Mouse (Mus musculus) limb, embryonic 10.5 days (tissue): Measurements from ENCODE around the gene Grik3. TPM values are rescaled to one million over a fixed set of nuclear protein-coding genes. Genes with fewer than 3 reads are reported as not detected.

Source experiments
- DNase-seq: peaks from one replicate; pipeline ENCODE4 v3.0.0-alpha.2; 2017; ENCODE audit warnings: low spot score
- H3K27ac ChIP-seq: fragments of 300-500 bp; sonication (generic); 2 replicates; pipeline ENCODE4 v1.5.1; 2016; ENCODE audit warnings: mild to moderate bottlenecking
- H3K27me3 ChIP-seq: fragments of 300-500 bp; sonication (generic); 2 replicates; pipeline ENCODE4 v1.6.1; 2016; ENCODE audit warnings: low read depth, mild to moderate bottlenecking; ENCODE audit not compliant: poor library complexity, severe bottlenecking
- H3K36me3 ChIP-seq: fragments of 300-500 bp; sonication (generic); 2 replicates; pipeline ENCODE4 v1.6.1; 2016; ENCODE audit warnings: mild to moderate bottlenecking, moderate library complexity
- H3K4me1 ChIP-seq: fragments of 300-500 bp; sonication (generic); 2 replicates; pipeline ENCODE4 v1.6.1; 2016
- H3K4me3 ChIP-seq: fragments of 300-500 bp; sonication (generic); 2 replicates; pipeline ENCODE4 v1.5.1; 2016; ENCODE audit warnings: mild to moderate bottlenecking, moderate library complexity
- H3K9me3 ChIP-seq: fragments of 300-500 bp; sonication (generic); replicated peaks from 2 replicates; pipeline ENCODE4 v1.6.1; 2016; ENCODE audit warnings: mild to moderate bottlenecking
- WGBS: fragments of 180-500 bp; shearing (Covaris S2); methylation state at CpG from one replicate; pipeline ENCODE4 v1.1.7; 2016; 5-methylcytosine and 5-hydroxymethylcytosine counted together
- polyA plus RNA-seq: library from polyadenylated mRNA; unstranded; fragments of >200 nt; fragmentation: Nextera tagmentation; extraction: Ambion mirVana; gene quantifications from 2 replicates; pipeline ENCODE4 v1.2.1, GENCODE M21; 2016

Gene Grik3
- polyA plus RNA-seq, 1 experiment from 2014 or later = not detected

DNA sequence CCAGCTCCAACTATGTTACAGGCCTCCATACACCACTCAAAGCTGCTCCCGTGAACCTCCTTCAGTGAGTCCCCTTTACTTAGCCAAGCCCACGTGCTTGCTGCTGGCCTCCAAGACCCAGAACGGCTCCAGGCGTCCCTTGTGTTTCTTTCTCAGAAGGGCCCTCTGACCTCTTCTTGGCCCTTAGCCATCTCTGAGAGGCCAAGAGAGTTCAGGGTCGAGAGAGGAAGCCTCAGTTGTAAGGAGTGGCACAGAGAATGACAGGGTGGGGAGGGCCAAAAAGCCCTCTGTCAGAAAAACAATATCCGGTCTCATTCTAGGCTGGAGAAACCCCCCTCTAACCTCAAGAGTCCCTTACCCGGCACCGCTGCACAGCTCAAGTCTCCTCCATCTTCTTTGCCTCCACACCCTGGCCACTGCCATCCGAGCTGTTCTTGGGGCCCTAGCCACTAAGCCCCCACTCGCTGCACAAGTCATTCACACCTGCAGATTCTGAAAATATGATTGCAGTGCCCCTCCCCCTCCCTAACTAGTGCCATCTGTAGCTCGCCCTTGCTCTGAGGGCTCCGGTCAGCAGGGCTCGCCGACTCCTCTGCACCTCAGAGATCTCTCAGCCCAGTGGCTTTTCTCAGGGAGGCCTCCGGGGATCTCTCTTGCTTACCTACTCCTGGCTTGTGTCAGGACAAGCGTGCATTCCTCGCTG, 73.7 kb downstream of the Grik3 start:
- Histone ChIP-seq H3K27me3 (peaks cover 97% of the 10 kb centered on the region), H3K27ac (peak overlapping the region; percentile 56; the same call in 1 of the 2 replicates), H3K36me3 (no peaks in the 10 kb centered on the region), H3K9me3 (no peaks in the 10 kb centered on the region), H3K4me3 (peak overlapping the region; percentile 15; the same call in 1 of the 2 replicates), H3K4me1 (peaks cover 37% of the 10 kb centered on the region)
- 35% methylated on average over 17 of the region's 17 CpGs for WGBS
- DNase-seq = peak; percentile 60

DNA sequence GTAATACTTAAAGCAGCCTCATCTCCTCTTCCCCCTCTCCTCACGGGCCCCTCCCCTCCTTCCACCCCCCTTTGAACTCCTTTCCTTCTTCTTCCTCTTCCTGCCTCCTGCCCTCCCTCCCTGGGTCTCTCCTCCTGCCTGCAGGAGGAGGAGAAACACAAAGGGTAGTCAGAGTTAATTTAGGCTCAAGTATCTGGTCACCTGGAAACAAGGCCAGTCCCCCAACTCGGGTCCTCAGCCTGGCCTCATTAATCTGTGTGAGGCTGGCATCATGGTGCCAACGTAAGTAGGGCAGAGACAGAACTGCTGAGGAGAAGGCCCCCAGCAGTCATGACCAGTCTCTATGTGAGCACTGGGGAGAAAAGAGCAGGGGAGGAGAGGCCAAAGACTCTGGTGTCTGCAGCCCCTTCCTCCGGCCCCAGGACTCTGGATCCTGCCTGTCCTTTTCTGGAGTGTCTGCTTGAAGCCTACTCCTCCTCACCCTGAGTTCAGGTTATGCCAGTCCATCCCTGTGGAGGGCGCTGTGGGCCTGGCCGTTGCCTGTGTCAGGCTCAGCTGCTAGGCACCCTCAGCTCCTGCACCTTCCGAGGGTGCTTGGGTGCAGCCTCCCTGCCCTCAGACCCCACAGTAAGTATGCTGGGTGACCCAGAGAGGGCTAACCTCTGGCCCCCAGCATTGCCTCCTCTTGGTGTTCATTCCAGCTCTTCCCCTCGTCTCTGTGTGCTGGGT, 75.4 kb downstream of the Grik3 start:
- Histone ChIP-seq H3K4me3 (no peak overlapping the region), H3K36me3 (no peaks in the 10 kb centered on the region), H3K9me3 (no peaks in the 10 kb centered on the region), H3K27me3 (peaks cover 97% of the 10 kb centered on the region), H3K27ac (no peak overlapping the region), H3K4me1 (peaks cover 43% of the 10 kb centered on the region)
- no peak for DNase-seq
- WGBS = 51% methylated on average over 8 of the region's 8 CpGs

DNA sequence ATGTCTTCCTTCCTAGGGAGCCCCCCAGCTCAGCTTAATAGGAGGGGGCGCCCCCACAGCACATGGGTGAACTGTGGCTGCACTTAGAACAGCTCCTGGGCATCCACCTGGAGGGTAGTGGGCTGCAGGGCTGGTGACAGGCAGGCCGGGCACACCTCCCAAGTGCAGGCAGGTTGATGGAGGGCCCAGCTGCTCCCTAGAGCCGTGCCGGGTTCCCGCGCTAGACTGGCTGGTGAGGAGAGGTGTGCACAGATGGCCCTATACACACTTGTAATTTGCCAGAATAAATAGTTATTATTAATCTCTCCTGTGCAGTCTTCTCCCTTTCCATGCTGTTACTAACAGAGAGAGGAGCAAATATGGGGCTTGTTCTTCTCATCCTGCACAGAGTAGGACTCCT, 77.7 kb downstream of the Grik3 start:
- WGBS = 93% methylated on average over 6 of the region's 6 CpGs
- no peak for DNase-seq
- Histone ChIP-seq H3K27me3 (peaks cover 96% of the 10 kb centered on the region), H3K9me3 (no peaks in the 10 kb centered on the region), H3K36me3 (no peaks in the 10 kb centered on the region), H3K4me1 (peaks cover 57% of the 10 kb centered on the region), H3K4me3 (no peak overlapping the region), H3K27ac (no peak overlapping the region)

DNA sequence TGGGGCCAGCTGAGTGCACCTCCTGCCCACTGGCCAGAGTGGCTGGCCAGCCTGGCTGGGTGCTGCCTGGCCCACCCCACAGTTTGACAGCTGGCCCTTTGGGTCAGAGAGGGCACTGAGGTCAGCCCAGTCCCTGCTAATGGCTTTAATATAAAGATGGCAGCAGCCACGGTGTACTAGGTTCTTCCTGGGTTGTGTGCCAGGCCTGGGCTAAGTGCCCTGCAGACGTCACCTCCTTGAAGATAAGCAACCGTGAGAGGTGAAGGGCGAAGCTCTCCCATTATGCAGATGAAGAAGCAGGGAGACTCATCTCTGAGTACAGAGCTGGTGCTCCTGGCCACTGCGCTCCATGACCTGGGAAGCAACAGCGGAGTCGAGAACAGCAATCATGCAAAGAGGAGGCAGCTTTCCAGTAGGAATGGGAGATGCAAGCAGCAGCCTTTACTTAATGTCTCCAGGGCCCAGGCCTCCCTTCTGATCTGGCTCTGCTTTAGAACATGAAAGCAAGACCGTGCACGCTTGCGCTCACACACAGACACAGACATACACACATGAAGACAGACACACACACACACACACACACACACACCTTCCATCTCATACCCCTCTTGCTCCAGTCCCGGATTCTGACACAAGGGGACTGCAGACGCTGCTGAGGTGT, 81.3 kb downstream of the Grik3 start:
- peaks cover 93% of the 10 kb centered on the region for H3K27me3 ChIP-seq
- no peak for DNase-seq
- WGBS = 24% methylated on average over 12 of the region's 12 CpGs
- H3K9me3 ChIP-seq = no peaks in the 10 kb centered on the region
- no peaks in the 10 kb centered on the region for H3K36me3 ChIP-seq
- H3K4me1 ChIP-seq = peaks cover 37% of the 10 kb centered on the region
- no peak overlapping the region for H3K4me3 ChIP-seq
- H3K27ac ChIP-seq = no peak overlapping the region

DNA sequence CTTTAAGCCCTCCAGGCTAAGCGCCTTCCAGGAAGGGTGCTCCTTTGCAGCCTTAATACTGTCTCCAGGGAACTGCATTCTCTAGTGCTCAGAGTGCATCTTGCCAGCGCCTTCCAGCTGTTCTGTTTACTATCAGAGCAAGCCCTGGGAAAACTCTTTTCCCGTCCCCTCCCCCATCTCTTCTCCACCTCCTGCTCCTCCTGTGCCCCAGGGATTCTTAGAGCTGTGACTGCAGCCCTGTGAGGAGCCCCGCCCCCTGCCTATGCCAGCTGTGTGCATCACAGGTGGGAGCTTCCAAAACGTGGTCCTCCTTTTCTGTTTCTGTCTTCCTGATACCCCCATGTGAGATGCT, 81.8 kb downstream of the Grik3 start:
- WGBS = under 1% methylated on average over 5 of the region's 5 CpGs
- no peaks in the 10 kb centered on the region for H3K9me3 ChIP-seq
- peaks cover 88% of the 10 kb centered on the region for H3K27me3 ChIP-seq
- H3K36me3 ChIP-seq = no peaks in the 10 kb centered on the region
- DNase-seq = no peak
- H3K4me1 ChIP-seq = peaks cover 37% of the 10 kb centered on the region
- no peak overlapping the region for H3K4me3 ChIP-seq
- no peak overlapping the region for H3K27ac ChIP-seq

DNA sequence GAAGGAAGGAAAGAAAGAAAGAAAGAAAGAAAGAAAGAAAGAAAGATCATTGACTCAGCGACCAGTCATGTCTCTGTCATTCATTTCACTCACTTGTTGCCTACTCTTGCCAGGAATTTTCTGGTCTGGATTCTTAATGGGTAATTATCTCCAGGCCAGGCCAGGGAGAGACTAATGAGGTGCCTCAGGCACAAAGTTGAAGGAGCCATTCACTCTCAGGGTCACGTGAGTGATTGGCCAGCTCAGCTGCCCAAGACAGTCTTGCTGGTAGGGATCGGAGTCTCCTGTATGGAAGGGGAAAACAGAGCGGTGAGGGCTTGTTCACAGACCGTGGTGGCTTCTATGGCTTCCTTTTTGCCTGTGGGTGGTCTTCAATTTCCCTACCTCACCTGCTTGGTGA, 82.5 kb downstream of the Grik3 start:
- Histone ChIP-seq H3K27me3 (peaks cover 81% of the 10 kb centered on the region), H3K27ac (no peak overlapping the region), H3K4me3 (no peak overlapping the region), H3K9me3 (no peaks in the 10 kb centered on the region), H3K36me3 (no peaks in the 10 kb centered on the region), H3K4me1 (peaks cover 37% of the 10 kb centered on the region)
- WGBS = 12% methylated on average over 5 of the region's 5 CpGs
- DNase-seq = no peak

DNA sequence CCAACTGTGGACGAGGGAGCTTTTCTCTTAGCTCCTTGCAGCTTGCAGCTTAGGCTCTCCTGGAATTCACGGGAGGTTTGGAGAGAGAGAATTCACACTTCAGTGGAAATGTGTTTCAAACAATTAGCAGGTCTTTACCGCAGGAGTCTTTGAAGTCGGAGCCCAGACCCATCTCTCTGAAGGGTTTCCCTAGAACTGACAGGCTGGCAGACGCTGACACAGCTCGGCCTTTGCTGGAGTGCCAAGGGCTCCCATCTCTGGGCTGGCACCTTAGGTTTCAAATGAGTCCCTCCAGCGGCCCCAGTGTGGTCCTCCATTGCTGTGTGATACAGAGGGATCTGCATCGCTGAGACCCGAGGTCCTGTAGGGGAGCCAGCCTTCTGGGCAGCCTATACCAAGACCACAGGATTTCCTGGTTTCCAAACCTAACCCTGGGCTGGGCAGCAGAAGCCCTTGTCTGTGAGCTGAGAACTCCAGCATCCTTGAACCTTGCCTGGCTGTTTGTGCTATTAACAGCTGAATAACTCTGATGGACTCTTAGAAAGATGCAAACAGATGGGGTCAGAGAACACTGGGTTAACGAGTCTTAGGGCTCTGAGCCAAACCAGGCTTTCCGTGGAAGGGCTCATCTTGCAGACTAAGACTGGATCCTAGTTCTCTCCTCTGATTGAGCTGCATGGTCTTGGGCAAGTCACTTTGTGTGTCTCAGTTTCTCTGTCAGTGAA, 83.6 kb downstream of the Grik3 start:
- Histone ChIP-seq H3K4me1 (peaks cover 35% of the 10 kb centered on the region), H3K36me3 (no peaks in the 10 kb centered on the region), H3K4me3 (no peak overlapping the region), H3K27me3 (peaks cover 79% of the 10 kb centered on the region), H3K27ac (no peak overlapping the region), H3K9me3 (no peaks in the 10 kb centered on the region)
- 11% methylated on average over 11 of the region's 11 CpGs for WGBS
- no peak for DNase-seq

DNA sequence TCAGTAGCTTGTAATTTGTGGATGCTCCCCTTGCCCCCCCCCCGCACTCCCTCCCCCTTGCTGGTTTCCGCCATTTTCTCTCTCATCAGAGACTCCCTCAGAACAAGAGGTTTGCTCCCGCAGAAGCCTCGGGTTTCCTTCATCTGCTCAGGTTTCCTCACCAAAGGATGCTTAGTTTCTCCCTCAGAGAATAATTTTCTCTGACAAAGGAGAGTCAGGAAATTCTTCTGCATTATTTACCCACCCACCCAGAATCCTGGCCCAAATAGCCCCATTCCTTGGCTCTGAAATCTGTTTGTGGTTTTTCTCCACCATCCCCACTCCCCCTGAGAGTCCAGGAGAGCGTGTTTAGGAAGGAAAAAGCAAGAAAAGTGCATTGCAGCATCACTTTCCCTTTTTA, 89.8 kb downstream of the Grik3 start:
- H3K36me3 ChIP-seq = no peaks in the 10 kb centered on the region
- H3K9me3 ChIP-seq = no peaks in the 10 kb centered on the region
- no peak for DNase-seq
- no peaks in the 10 kb centered on the region for H3K4me1 ChIP-seq
- H3K27ac ChIP-seq = no peak overlapping the region
- H3K4me3 ChIP-seq = no peak overlapping the region
- 52% methylated on average over 5 of the region's 5 CpGs for WGBS
- peaks cover 60% of the 10 kb centered on the region for H3K27me3 ChIP-seq

DNA sequence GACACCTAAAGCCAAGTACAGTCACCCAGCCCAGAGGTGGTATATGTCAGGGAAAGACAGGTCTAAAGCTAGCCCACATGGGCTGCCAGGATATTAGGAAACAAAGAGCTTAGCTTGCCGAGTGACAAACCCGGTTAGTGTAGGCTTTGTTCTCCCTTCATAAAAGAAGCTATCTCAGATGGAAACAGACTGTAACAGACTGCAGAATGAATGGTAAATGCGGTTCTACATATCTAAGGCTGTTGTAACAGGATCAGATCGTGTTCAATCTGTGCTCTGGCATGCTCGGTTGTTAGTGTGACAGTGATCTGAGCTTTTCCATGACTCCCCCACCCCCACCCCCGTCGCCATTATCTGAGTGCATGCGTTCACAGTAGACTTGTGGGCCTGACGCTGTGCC, 92.8 kb downstream of the Grik3 start:
- H3K4me3 ChIP-seq = no peak overlapping the region
- H3K27ac ChIP-seq = no peak overlapping the region
- peaks cover 9% of the 10 kb centered on the region; the same call in 1 of the 2 replicates for H3K4me1 ChIP-seq
- H3K27me3 ChIP-seq = peaks cover 77% of the 10 kb centered on the region
- 88% methylated on average over 9 of the region's 9 CpGs for WGBS
- no peaks in the 10 kb centered on the region for H3K36me3 ChIP-seq
- H3K9me3 ChIP-seq = no peaks in the 10 kb centered on the region
- DNase-seq = no peak

DNA sequence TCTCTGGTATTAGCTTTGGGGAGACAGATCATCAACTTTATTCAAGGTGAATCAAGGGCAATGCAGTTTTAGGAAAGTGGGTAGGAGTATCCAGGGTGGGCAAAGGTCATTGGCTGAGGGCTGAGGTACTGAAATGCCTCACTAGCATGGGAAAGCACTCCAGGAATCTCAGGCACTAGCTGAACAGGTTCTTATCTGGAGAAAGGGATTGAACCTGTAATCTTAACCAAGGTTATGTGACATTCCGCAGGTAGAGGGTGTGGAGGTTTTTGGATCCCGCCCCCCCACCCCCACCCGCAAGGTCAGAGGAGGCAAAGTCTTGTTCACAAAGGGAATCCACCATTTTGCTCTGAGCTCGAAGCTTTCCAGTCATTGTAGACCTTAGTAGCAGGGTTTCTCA, 93.4 kb downstream of the Grik3 start:
- no peak for DNase-seq
- no peak overlapping the region for H3K4me3 ChIP-seq
- H3K4me1 ChIP-seq = peaks cover 10% of the 10 kb centered on the region; the same call in 1 of the 2 replicates
- no peaks in the 10 kb centered on the region for H3K36me3 ChIP-seq
- WGBS = 81% methylated on average over 4 of the region's 4 CpGs
- H3K27me3 ChIP-seq = peaks cover 79% of the 10 kb centered on the region
- no peaks in the 10 kb centered on the region for H3K9me3 ChIP-seq
- no peak overlapping the region for H3K27ac ChIP-seq

DNA sequence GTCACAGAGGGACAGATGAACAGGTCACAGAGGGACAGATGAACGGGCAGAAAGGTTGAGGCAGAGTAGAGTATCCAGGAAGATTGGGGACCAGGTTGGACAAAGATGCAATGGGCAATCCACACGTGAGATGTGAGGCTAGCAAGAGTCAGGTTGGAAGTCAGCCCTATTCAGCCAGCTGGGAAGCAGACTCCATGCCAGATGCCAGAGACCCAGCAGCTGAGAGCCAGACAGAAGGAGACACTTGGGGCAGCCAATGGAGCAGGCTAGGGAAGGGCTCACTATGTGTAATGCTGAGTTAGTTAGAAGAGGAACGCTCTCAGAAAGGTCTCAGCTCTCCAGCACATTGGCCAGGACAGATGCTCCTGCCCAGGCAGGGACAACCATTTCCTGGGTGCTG, 94.2 kb downstream of the Grik3 start:
- H3K4me3 ChIP-seq = no peak overlapping the region
- no peak for DNase-seq
- H3K9me3 ChIP-seq = no peaks in the 10 kb centered on the region
- H3K27me3 ChIP-seq = peaks cover 80% of the 10 kb centered on the region
- WGBS = 73% methylated on average over 3 of the region's 3 CpGs
- H3K27ac ChIP-seq = no peak overlapping the region
- peaks cover 10% of the 10 kb centered on the region; the same call in 1 of the 2 replicates for H3K4me1 ChIP-seq
- no peaks in the 10 kb centered on the region for H3K36me3 ChIP-seq

DNA sequence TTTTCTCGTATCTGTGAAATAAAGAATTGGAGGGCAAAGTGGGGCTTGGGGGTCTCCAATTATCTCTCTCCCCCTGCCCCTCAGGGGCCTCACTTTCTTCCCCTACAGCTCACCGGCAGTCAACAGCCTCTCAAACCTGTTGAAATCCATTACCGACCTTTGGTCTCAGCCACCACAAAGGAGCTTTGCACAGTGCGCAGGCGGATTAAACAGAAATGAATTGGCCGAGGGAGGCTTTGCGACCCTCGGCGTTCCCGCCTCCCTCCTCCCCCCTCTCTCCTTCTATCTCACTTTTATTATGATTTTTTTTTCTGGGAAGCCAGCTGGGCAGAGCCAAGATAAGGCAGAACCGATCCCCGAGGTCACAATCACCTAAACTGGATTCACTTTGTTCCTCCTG, 97.1 kb downstream of the Grik3 start:
- no peak overlapping the region for H3K4me3 ChIP-seq
- H3K27me3 ChIP-seq = peaks cover 74% of the 10 kb centered on the region
- H3K4me1 ChIP-seq = peaks cover 39% of the 10 kb centered on the region
- no peak overlapping the region for H3K27ac ChIP-seq
- DNase-seq = no peak
- no peaks in the 10 kb centered on the region for H3K9me3 ChIP-seq
- no peaks in the 10 kb centered on the region for H3K36me3 ChIP-seq
- 31% methylated on average over 12 of the region's 12 CpGs for WGBS
